Mouse (Mus musculus) olfactory bulb, adult 2 months (tissue): ENCODE measurements around the gene Jag1. TPM values are rescaled to one million over a fixed set of nuclear protein-coding genes. Genes with fewer than 3 reads are reported as not detected.
A peak's percentile ranks its signal among the peaks of the same experiment; 100 is the strongest.

Source experiments
- H3K27ac ChIP-seq: fragments of 200-500 bp; 2 replicates; pipeline ENCODE4 v1.5.1; 2012; ENCODE audit warnings: low read depth, low read length; ENCODE audit not compliant: insufficient read depth
- H3K4me1 ChIP-seq: fragments of 200-500 bp; 2 replicates; pipeline ENCODE4 v1.6.1; 2012; ENCODE audit warnings: low read length; ENCODE audit not compliant: control insufficient read depth, insufficient read depth
- H3K4me3 ChIP-seq: fragments of 200-500 bp; 2 replicates; pipeline ENCODE4 v1.5.1; 2012; ENCODE audit warnings: mild to moderate bottlenecking, low read depth, low read length, moderate library complexity; ENCODE audit not compliant: insufficient read depth
- CTCF ChIP-seq: fragments of 200-500 bp; IDR thresholded peaks from 2 replicates; pipeline ENCODE4 v1.5.1; 2012; ENCODE audit warnings: low read depth, mild to moderate bottlenecking, low read length, moderate library complexity; ENCODE audit not compliant: insufficient read depth
- POLR2A ChIP-seq: fragments of 200-500 bp; IDR thresholded peaks from 2 replicates; pipeline ENCODE4 v1.6.1; 2012; ENCODE audit warnings: mild to moderate bottlenecking, low read depth, low read length, moderate library complexity; ENCODE audit not compliant: insufficient read depth
- WGBS: fragments of 180-500 bp; shearing (Covaris S2); methylation state at CpG from one replicate; pipeline ENCODE4 v1.1.7; 2018; 5-methylcytosine and 5-hydroxymethylcytosine counted together
- polyA plus RNA-seq: library from polyadenylated mRNA; stranded (reverse); fragments of >200 nt; gene quantifications from 2 replicates; pipeline ENCODE4 v1.2.4, GENCODE M21; 2012; ENCODE audit warnings: low replicate concordance; ENCODE audit not compliant: missing spikeins, insufficient read depth, insufficient read length

Gene Jag1
- polyA plus RNA-seq, 1 experiment: not detected

- Histone ChIP-seq H3K4me3 (peak overlapping the region; percentile 60), H3K27ac (0 out of 2 replicates have a peak overlapping the region, but pooled peaks have one; percentile 4), H3K4me1 (peaks cover 20% of the 10 kb centered on the region)
- no peak for TF ChIP-seq POLR2A
- TF ChIP-seq CTCF: peak; percentile 70
- WGBS: 2% methylated on average over 33 of the region's 33 CpGs
Observed at GRCm38 (mm10) chr2:137117321-137117690, 862 bp upstream of the Jag1 start.

- TF ChIP-seq CTCF: no peak
- TF ChIP-seq POLR2A: peak; percentile 71
- peaks cover 20% of the 10 kb centered on the region for H3K4me1 ChIP-seq
- WGBS: under 1% methylated on average over 61 of the region's 61 CpGs
- 0 out of 2 replicates have a peak overlapping the region, but pooled peaks have one; percentile 4 for H3K27ac ChIP-seq
- peak overlapping the region; percentile 60 for H3K4me3 ChIP-seq
Observed at GRCm38 (mm10) chr2:137116675-137117320, 354 bp upstream of the Jag1 start.

GRCm38 (mm10) chr2:137115241-137116024, 1.0 kb downstream of the Jag1 start:
- under 1% methylated on average over 40 of the region's 40 CpGs for WGBS
- H3K27ac ChIP-seq: no peak overlapping the region
- TF ChIP-seq CTCF (no peak), POLR2A (no peak)

GRCm38 (mm10) chr2:137114248-137115096, 2.0 kb downstream of the Jag1 start:
- no peak; the same call in 1 of the 2 replicates for TF ChIP-seq POLR2A
- peak; percentile 48 for TF ChIP-seq CTCF
- peak overlapping the region; percentile 60 for H3K4me3 ChIP-seq
- H3K27ac ChIP-seq: peak overlapping the region; percentile 59; the same call in 1 of the 2 replicates
- H3K4me1 ChIP-seq: peaks cover 25% of the 10 kb centered on the region
- under 1% methylated on average over 51 of the region's 51 CpGs for WGBS

More at GRCm38 (mm10) chr2:137115241-137116024, 1.0 kb downstream of the Jag1 start:
- Histone ChIP-seq H3K4me3 (peak overlapping the region; percentile 60), H3K4me1 (peaks cover 20% of the 10 kb centered on the region)

- H3K4me1 ChIP-seq: peaks cover 30% of the 10 kb centered on the region
- TF ChIP-seq CTCF (no peak), POLR2A (no peak)
- no peak overlapping the region for H3K27ac ChIP-seq
- peak overlapping the region; percentile 21 for H3K4me3 ChIP-seq
- WGBS: 37% methylated on average over 12 of the region's 12 CpGs
Observed at GRCm38 (mm10) chr2:137113288-137114061, 3.0 kb downstream of the Jag1 start.

- Histone ChIP-seq H3K27ac (no peak overlapping the region), H3K4me1 (peaks cover 20% of the 10 kb centered on the region), H3K4me3 (no peak overlapping the region)
- WGBS: 69% methylated on average over 4 of the region's 4 CpGs
- TF ChIP-seq CTCF (no peak), POLR2A (no peak)
Observed at GRCm38 (mm10) chr2:137110214-137110898, 6.1 kb downstream of the Jag1 start.

GRCm38 (mm10) chr2:137109321-137110213, 6.9 kb downstream of the Jag1 start:
- H3K4me1 ChIP-seq: peaks cover 20% of the 10 kb centered on the region
- WGBS: 55% methylated on average over 15 of the region's 15 CpGs
- H3K4me3 ChIP-seq: no peak overlapping the region
- TF ChIP-seq POLR2A: no peak
- TF ChIP-seq CTCF: no peak
- no peak overlapping the region for H3K27ac ChIP-seq
